Mouse (Mus musculus) small intestine, adult 2 months (tissue): Measurements from ENCODE around the gene Gm884. TPM values are rescaled to one million over a fixed set of nuclear protein-coding genes. Genes with fewer than 3 reads are reported as not detected.

ENCODE experiments used
- H3K27ac ChIP-seq: fragments of 200-500 bp; 2 replicates; pipeline ENCODE4 v1.5.1; 2012; ENCODE audit warnings: low read depth, low read length, control low read depth, inconsistent platforms; ENCODE audit not compliant: insufficient read depth
- H3K27me3 ChIP-seq: fragments of 200-500 bp; 2 replicates; pipeline ENCODE4 v1.6.1; 2012; ENCODE audit warnings: mild to moderate bottlenecking, moderate library complexity, low read length, inconsistent platforms; ENCODE audit not compliant: control insufficient read depth, insufficient read depth
- H3K36me3 ChIP-seq: fragments of 200-500 bp; 2 replicates; pipeline ENCODE4 v1.6.1; 2012; ENCODE audit warnings: mild to moderate bottlenecking, low read length, control low read depth, inconsistent platforms; ENCODE audit not compliant: control insufficient read depth, insufficient read depth
- H3K4me1 ChIP-seq: fragments of 200-500 bp; 2 replicates; pipeline ENCODE4 v1.6.1; 2012; ENCODE audit warnings: low read length, inconsistent platforms, mixed read lengths; ENCODE audit not compliant: control insufficient read depth, insufficient read depth, insufficient read length
- H3K4me3 ChIP-seq: fragments of 200-500 bp; 2 replicates; pipeline ENCODE4 v1.5.1; 2012; ENCODE audit warnings: low read depth, mild to moderate bottlenecking, control low read depth, inconsistent platforms, low read length, moderate library complexity
- CTCF ChIP-seq: fragments of 200-500 bp; IDR thresholded peaks from 2 replicates; pipeline ENCODE4 v1.5.1; 2012; ENCODE audit warnings: low read depth, mild to moderate bottlenecking, control low read depth, inconsistent platforms, low read length, moderate library complexity, mixed read lengths; ENCODE audit not compliant: insufficient replicate concordance, insufficient read length; ENCODE audit errors: extremely low read depth
- POLR2A ChIP-seq: fragments of 200-500 bp; IDR thresholded peaks from 2 replicates; pipeline ENCODE4 v1.6.1; 2012; ENCODE audit warnings: low read depth, mild to moderate bottlenecking, control low read depth, inconsistent platforms, low read length, moderate library complexity
- WGBS: fragments of 180-500 bp; shearing (Covaris S2); methylation state at CpG from one replicate; pipeline ENCODE4 v1.1.7; 2018; 5-methylcytosine and 5-hydroxymethylcytosine counted together
- polyA plus RNA-seq: library from polyadenylated mRNA; depleted of rRNA; stranded (reverse); fragments of >200 nt; gene quantifications from 2 replicates; pipeline ENCODE4 v1.2.3, GENCODE M21; 2012; rRNA removed

The Gm884 gene
- polyA plus RNA-seq, result not detected in 2 replicates

DNA sequence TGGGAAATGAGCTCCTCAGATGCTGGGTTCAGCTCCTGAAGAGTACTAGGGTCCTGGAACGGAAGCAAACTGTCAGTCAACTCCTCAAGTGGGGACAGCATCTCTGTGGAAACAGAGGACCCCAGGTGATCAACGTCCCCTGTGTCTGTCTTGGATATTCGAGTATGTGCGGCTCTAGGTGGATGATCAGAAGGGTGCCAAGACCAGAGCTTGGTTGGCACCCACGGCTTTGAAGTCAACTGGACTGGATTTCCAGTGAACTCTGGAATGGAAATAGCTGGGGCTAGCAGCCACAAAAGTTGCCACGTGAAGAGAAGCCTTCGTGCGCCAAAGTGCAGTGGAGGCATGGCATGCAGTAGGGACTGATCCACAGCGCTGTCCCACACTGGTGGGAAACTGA is at the start of gene Gm884:
TSS of gene Gm884 (minus strand) at position 101 of the 400 bp plus-strand sequence.
- no peak for TF ChIP-seq CTCF
- Histone ChIP-seq H3K36me3 (no peaks in the 10 kb centered on the region), H3K27ac (no peak within 1 kb of the TSS), H3K27me3 (peaks cover 2% of the 10 kb centered on the region; the same call in 1 of the 2 replicates), H3K4me3 (no peak within 1 kb of the TSS), H3K4me1 (peaks cover 3% of the 10 kb centered on the region)
- WGBS, result 55% methylated on average over 9 of the region's 9 CpGs

GRCm38 (mm10) chr11:103666907-103667426 is 46.0 kb upstream of the Gm884 start:
- Histone ChIP-seq H3K36me3 (no peaks in the 10 kb centered on the region), H3K27ac (no peak overlapping the region), H3K4me3 (no peak overlapping the region), H3K4me1 (no peaks in the 10 kb centered on the region), H3K27me3 (no peaks in the 10 kb centered on the region; the same call in 1 of the 2 replicates)
- no peak for TF ChIP-seq CTCF
- no peak for TF ChIP-seq POLR2A
- 70% methylated on average over 13 of the region's 13 CpGs for WGBS

- H3K4me3 ChIP-seq, result no peak overlapping the region
- WGBS, result 47% methylated on average over 10 of the region's 10 CpGs
- no peaks in the 10 kb centered on the region; the same call in 1 of the 2 replicates for H3K27me3 ChIP-seq
- no peaks in the 10 kb centered on the region for H3K36me3 ChIP-seq
- no peak overlapping the region for H3K27ac ChIP-seq
- TF ChIP-seq POLR2A (no peak), CTCF (no peak)
- no peaks in the 10 kb centered on the region for H3K4me1 ChIP-seq
Observed at GRCm38 (mm10) chr11:103666181-103666906, 45.4 kb upstream of the Gm884 start.

GRCm38 (mm10) chr11:103665695-103666094 is 44.8 kb upstream of the Gm884 start:
- no peak for TF ChIP-seq CTCF
- TF ChIP-seq POLR2A, result no peak
- no peak overlapping the region for H3K4me3 ChIP-seq
- WGBS, result 40% methylated on average over 1 of the region's 1 CpGs
- H3K27me3 ChIP-seq, result no peaks in the 10 kb centered on the region; the same call in 1 of the 2 replicates
- no peaks in the 10 kb centered on the region for H3K4me1 ChIP-seq
- H3K36me3 ChIP-seq, result no peaks in the 10 kb centered on the region
- H3K27ac ChIP-seq, result no peak overlapping the region

DNA sequence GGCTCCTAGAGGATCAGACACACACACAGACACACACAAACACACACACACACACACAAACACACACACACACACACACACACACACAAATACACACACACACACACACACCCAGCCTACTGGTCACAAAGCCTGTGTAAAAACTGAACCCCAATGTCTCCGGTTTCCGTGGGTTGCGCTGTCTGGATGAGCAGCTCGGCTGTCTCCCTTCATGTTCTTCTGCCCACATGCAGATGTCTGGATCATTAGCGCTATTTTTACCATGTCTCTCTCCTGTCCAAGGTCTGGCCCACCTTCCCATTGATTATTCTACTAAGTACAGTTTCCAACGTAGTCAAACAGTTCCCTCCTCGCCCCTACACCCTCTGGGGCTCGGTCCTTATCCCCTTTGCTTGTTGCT is 42.2 kb upstream of the Gm884 start:
- TF ChIP-seq CTCF, result no peak
- TF ChIP-seq POLR2A, result no peak
- Histone ChIP-seq H3K4me3 (no peak overlapping the region), H3K27ac (no peak overlapping the region), H3K4me1 (no peaks in the 10 kb centered on the region), H3K36me3 (no peaks in the 10 kb centered on the region), H3K27me3 (no peaks in the 10 kb centered on the region; the same call in 1 of the 2 replicates)
- WGBS, result 76% methylated on average over 8 of the region's 8 CpGs

DNA sequence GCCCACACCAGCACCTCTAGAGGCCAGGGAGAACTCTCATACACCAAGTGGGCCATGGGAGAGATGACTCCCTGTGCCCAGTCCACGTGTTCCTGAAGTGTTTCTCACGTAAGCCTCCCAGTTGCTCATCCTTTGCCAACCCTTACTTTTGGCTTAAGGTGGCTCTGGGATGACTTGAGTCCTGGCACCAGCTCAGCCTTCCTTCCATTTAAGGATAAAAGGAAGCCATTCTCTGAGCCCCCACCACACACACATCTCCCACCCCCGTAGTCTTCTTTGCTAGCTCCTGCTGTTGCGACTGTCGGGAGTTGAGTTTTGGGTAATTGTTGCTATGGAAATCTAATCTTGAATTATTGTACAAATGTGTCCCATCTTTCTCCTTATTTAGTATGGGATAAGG is 41.6 kb upstream of the Gm884 start:
- no peaks in the 10 kb centered on the region for H3K4me1 ChIP-seq
- no peak overlapping the region for H3K27ac ChIP-seq
- TF ChIP-seq CTCF (no peak), POLR2A (no peak)
- H3K27me3 ChIP-seq, result no peaks in the 10 kb centered on the region; the same call in 1 of the 2 replicates
- WGBS, result 71% methylated on average over 5 of the region's 5 CpGs
- no peak overlapping the region for H3K4me3 ChIP-seq
- no peaks in the 10 kb centered on the region for H3K36me3 ChIP-seq

GRCm38 (mm10) chr11:103661863-103662262 is 40.9 kb upstream of the Gm884 start:
- TF ChIP-seq CTCF (no peak), POLR2A (no peak)
- 32% methylated on average over 4 of the region's 4 CpGs for WGBS
- Histone ChIP-seq H3K4me3 (no peak overlapping the region), H3K4me1 (no peaks in the 10 kb centered on the region), H3K36me3 (no peaks in the 10 kb centered on the region), H3K27ac (no peak overlapping the region), H3K27me3 (no peaks in the 10 kb centered on the region; the same call in 1 of the 2 replicates)
